Mouse (Mus musculus) limb, embryonic 10.5 days (tissue): ENCODE measurements around the gene Lrriq1. TPM values are rescaled to one million over a fixed set of nuclear protein-coding genes. Genes with fewer than 3 reads are reported as not detected.
A peak's percentile ranks its signal among the peaks of the same experiment; 100 is the strongest.

Source experiments
- DNase-seq: peaks from one replicate; pipeline ENCODE4 v3.0.0-alpha.2; 2017; ENCODE audit warnings: low spot score
- H3K27ac ChIP-seq: fragments of 300-500 bp; sonication (generic); 2 replicates; pipeline ENCODE4 v1.5.1; 2016; ENCODE audit warnings: mild to moderate bottlenecking
- H3K27me3 ChIP-seq: fragments of 300-500 bp; sonication (generic); 2 replicates; pipeline ENCODE4 v1.6.1; 2016; ENCODE audit warnings: low read depth, mild to moderate bottlenecking; ENCODE audit not compliant: poor library complexity, severe bottlenecking
- H3K36me3 ChIP-seq: fragments of 300-500 bp; sonication (generic); 2 replicates; pipeline ENCODE4 v1.6.1; 2016; ENCODE audit warnings: mild to moderate bottlenecking, moderate library complexity
- H3K4me1 ChIP-seq: fragments of 300-500 bp; sonication (generic); 2 replicates; pipeline ENCODE4 v1.6.1; 2016
- H3K4me3 ChIP-seq: fragments of 300-500 bp; sonication (generic); 2 replicates; pipeline ENCODE4 v1.5.1; 2016; ENCODE audit warnings: mild to moderate bottlenecking, moderate library complexity
- H3K9me3 ChIP-seq: fragments of 300-500 bp; sonication (generic); replicated peaks from 2 replicates; pipeline ENCODE4 v1.6.1; 2016; ENCODE audit warnings: mild to moderate bottlenecking
- whole genome bisulfite sequencing: fragments of 180-500 bp; shearing (Covaris S2); methylation state at CpG from one replicate; pipeline ENCODE4 v1.1.7; 2016; 5-methylcytosine and 5-hydroxymethylcytosine counted together
- polyA plus RNA-seq: library from polyadenylated mRNA; unstranded; fragments of >200 nt; fragmentation: Nextera tagmentation; extraction: Ambion mirVana; gene quantifications from 2 replicates; pipeline ENCODE4 v1.2.1, GENCODE M21; 2016

The Lrriq1 gene
- polyA plus RNA-seq, 1 experiment from 2014 or later = 0.49 TPM

DNA sequence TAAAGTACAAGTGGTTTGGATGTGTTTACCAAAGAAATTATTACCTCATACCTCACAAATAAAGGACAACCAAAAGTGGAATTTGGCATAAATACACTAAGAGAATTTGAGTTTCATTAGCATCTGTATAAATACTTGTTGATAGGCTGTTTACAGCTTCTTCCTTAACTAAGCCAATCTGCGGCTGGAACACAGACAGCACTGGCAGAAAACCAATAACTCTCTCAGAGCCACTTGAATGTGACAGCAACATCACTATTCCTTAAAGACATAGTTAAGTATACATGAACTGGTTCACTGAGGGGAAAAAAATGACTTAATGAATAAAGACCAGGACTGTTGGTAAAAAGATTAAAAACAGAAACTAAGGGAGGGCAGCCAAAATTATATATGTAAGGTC lies 150.0 kb downstream of the Lrriq1 start:
- H3K4me3 ChIP-seq = no peak overlapping the region
- 43% methylated on average over 1 of the region's 1 CpGs for WGBS
- H3K4me1 ChIP-seq = no peaks in the 10 kb centered on the region
- no peak for DNase-seq
- no peak overlapping the region for H3K27ac ChIP-seq
- H3K36me3 ChIP-seq = no peaks in the 10 kb centered on the region
- H3K9me3 ChIP-seq = no peaks in the 10 kb centered on the region
- no peaks in the 10 kb centered on the region for H3K27me3 ChIP-seq

DNA sequence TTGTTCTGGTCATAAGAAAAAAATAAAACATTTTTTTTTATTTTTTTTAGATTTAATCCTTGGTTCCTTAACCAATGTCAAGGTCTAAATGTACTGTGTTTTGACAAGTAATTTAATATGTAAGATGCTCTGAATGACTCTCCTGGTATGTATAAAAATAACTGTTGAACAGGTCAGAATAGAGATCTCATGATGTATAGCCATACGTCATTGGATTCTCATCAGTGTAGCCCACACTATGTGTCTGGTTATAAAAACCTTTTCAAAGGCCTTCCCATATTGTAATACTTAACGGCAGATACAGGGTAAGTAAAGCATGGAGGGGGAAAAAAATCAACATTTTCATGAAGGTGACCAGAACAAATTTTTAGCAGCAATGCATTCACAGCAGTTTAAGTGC lies 186.5 kb downstream of the Lrriq1 start:
- Histone ChIP-seq H3K4me3 (no peak overlapping the region), H3K36me3 (no peaks in the 10 kb centered on the region), H3K27me3 (no peaks in the 10 kb centered on the region), H3K9me3 (no peaks in the 10 kb centered on the region), H3K27ac (no peak overlapping the region), H3K4me1 (no peaks in the 10 kb centered on the region)
- no peak for DNase-seq
- WGBS = 89% methylated on average over 2 of the region's 2 CpGs

DNA sequence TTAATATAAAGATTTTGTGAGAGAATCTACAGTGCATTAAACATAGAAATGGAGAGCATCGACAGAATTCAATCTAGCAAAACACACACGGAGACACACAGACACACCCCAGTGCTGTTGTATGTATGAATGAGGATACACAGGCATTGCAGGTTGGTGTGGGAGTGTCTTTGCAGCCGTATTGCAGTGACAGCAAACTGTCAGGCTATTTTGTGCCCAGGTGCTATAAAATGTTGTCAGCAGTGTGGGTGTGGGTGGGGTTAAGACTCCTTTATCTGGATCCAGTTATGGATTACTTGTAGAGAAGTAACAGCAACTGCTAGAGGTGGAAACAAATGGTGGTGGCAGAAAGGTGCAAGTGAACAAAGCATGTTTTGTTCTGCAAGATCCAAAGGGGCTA lies 189.5 kb downstream of the Lrriq1 start:
- Histone ChIP-seq H3K36me3 (no peaks in the 10 kb centered on the region), H3K9me3 (no peaks in the 10 kb centered on the region), H3K4me3 (no peak overlapping the region), H3K27ac (no peak overlapping the region), H3K4me1 (no peaks in the 10 kb centered on the region), H3K27me3 (no peaks in the 10 kb centered on the region)
- DNase-seq = no peak
- WGBS = 58% methylated on average over 3 of the region's 3 CpGs

DNA sequence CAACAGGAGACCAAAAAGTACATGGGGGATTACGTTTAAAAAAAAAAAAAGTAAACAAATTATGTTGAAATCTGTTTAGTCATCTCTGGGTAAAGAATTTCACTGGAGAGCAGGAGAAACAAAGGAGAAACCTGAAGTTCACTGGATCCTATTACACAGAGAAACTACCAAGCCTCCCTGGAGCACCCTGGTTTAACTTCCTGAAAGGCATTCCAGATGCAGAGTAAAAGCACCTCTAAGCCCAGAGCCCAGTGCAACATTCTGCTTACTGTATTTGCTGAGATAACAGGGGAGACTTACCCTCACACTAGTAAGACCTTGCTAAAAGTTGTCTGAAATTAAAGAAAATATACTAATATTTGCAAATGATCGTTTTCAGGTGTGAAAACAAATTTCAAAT lies 191.1 kb downstream of the Lrriq1 start:
- 63% methylated on average over 2 of the region's 2 CpGs for WGBS
- H3K4me1 ChIP-seq = no peaks in the 10 kb centered on the region

DNA sequence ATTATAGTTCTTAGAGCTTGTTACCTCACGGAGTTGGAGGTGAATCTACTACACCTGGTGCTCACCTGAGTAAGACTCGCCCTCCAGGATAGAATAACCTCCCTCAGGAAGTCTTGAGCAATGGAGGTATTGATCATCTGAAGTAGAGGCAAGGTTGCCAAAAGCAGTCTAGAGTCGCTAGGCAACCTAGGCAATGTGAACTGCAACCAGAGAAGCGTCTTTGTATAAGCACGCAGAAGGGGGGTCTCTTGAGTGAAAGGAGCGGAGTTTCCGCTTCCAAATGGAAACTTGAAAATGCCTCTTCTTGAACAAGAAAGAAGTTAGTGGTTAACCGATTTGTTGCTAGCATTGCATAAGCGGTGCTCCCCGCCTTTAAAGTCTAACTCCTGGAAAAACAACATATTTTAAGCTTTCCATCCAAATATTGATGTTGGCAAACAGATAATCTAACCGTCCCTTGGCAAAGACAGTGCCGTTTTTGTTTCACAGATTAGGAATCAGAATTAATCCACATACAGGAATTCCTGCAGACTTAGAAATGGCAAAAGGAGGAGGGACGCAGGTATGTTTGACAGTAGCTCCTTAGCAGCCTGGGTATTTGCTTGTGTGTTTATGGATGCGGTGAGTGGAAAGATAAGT lies 201.0 kb downstream of the Lrriq1 start:
- Histone ChIP-seq H3K4me3 (no peak overlapping the region), H3K27me3 (peaks cover 67% of the 10 kb centered on the region)
- no peak for DNase-seq

More for the DNA sequence above, 191.1 kb downstream of the Lrriq1 start:
- H3K36me3 ChIP-seq = no peaks in the 10 kb centered on the region
- no peak overlapping the region for H3K27ac ChIP-seq
- H3K4me3 ChIP-seq = no peak overlapping the region
- DNase-seq = no peak
- H3K9me3 ChIP-seq = no peaks in the 10 kb centered on the region
- H3K27me3 ChIP-seq = no peaks in the 10 kb centered on the region

DNA sequence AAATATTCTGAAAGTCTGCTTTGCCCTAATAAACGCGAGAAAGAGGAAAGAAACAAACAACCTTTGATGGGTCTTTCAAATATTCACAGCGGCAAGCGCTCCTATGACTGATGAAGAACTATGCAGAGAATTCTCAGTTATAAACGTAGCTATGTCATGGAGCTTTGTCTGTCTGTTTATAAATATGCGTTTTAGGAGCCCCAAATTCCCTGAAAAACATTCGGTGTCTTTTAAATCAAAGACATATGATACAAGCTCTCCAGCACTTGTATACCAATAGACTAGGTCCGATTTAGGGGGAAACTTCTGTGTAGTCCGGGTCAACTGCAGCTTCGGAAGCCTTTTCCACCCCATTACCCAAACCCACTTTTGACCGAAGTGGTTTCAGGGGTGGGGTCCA lies 205.2 kb downstream of the Lrriq1 start:
- Histone ChIP-seq H3K4me1 (peaks cover 42% of the 10 kb centered on the region), H3K9me3 (no peaks in the 10 kb centered on the region), H3K27me3 (peaks cover 79% of the 10 kb centered on the region), H3K4me3 (no peak overlapping the region), H3K36me3 (no peaks in the 10 kb centered on the region), H3K27ac (no peak overlapping the region)
- 3% methylated on average over 11 of the region's 11 CpGs for WGBS
- DNase-seq = no peak

More for the DNA sequence above, 201.0 kb downstream of the Lrriq1 start:
- no peak overlapping the region for H3K27ac ChIP-seq
- no peaks in the 10 kb centered on the region for H3K9me3 ChIP-seq
- H3K36me3 ChIP-seq = no peaks in the 10 kb centered on the region
- 3% methylated on average over 14 of the region's 14 CpGs for WGBS
- peaks cover 10% of the 10 kb centered on the region for H3K4me1 ChIP-seq

DNA sequence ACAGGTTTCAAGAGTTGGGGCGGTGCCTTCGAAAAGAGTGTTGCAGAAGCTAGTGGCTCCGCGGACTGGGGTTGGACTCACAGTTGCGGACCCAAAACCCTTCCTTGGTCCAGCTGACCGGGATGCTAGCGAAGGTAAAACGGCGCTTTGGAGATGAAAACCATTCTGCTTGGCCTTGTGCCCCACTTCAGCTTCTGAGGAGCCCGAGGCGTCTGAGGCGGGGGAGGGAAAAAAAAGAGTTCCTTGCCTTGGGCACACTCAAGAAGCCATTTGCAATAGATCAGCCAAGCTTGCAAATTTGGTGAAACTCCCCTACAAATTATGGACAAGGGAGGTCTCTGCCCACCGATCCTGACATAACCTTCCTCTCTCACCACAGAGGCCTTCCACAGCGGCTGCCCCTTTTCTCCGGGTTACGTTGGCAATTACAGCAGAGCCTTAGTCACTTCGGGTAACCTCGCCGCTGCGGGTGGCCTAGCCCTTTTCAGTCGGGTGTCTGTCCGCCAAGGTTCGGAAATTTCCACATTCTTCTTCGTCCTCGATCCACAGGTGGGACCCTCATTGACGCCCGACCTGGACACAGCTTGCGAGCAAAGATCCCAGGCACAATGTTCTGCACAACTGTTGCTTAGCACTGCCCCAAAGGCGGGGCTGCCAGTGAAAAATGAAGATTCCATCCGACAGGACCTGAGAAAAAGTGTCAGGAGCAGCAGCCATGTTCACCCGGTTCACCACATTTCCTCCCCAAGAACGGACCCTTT lies 206.2 kb downstream of the Lrriq1 start, which contains the start of gene Alx1:
Gene Alx1 (minus strand): TSS at position 486 of the 761 bp plus-strand sequence.
- DNase-seq = peak; percentile 63
- no peaks in the 10 kb centered on the region for H3K9me3 ChIP-seq
- H3K27ac ChIP-seq = peak within 1 kb of the TSS; percentile 83
- WGBS = 2% methylated on average over 32 of the region's 32 CpGs
- H3K36me3 ChIP-seq = no peaks in the 10 kb centered on the region
- H3K27me3 ChIP-seq = peaks cover 73% of the 10 kb centered on the region
- peaks cover 38% of the 10 kb centered on the region for H3K4me1 ChIP-seq
- H3K4me3 ChIP-seq = peak within 1 kb of the TSS; percentile 58

DNA sequence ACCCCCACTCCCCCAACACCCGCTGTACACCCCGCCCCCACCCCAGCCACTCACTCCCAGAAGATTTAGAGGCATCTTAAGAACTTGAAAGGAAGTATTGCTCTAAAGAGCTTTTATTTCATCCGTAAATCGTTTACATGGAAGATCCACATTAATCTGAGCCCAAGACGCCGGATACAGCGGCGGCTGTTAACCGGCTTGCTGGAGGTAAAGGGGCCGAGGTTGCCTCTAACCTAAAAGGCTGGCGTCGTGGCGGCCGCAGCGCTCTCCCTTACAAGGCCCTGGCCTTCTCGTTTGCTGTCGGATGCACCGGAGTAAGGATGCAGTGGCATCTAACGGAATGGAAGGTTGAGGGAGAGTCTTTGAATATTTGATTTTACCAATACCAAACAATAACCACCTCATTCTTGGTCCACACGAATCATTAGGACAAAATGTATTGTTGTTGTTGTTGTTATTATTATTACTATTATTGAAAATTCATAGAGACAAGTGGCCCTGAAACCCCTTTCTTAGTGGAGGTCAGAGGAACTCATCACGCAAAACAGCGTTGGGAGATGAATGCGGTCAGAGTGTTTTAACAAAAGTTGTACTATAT lies 206.9 kb downstream of the Lrriq1 start:
- under 1% methylated on average over 23 of the region's 23 CpGs for WGBS
- Histone ChIP-seq H3K9me3 (no peaks in the 10 kb centered on the region), H3K27ac (peak overlapping the region; percentile 83), H3K27me3 (peaks cover 68% of the 10 kb centered on the region), H3K4me3 (peak overlapping the region; percentile 58), H3K4me1 (peaks cover 38% of the 10 kb centered on the region), H3K36me3 (no peaks in the 10 kb centered on the region)
- DNase-seq = peak; percentile 56

DNA sequence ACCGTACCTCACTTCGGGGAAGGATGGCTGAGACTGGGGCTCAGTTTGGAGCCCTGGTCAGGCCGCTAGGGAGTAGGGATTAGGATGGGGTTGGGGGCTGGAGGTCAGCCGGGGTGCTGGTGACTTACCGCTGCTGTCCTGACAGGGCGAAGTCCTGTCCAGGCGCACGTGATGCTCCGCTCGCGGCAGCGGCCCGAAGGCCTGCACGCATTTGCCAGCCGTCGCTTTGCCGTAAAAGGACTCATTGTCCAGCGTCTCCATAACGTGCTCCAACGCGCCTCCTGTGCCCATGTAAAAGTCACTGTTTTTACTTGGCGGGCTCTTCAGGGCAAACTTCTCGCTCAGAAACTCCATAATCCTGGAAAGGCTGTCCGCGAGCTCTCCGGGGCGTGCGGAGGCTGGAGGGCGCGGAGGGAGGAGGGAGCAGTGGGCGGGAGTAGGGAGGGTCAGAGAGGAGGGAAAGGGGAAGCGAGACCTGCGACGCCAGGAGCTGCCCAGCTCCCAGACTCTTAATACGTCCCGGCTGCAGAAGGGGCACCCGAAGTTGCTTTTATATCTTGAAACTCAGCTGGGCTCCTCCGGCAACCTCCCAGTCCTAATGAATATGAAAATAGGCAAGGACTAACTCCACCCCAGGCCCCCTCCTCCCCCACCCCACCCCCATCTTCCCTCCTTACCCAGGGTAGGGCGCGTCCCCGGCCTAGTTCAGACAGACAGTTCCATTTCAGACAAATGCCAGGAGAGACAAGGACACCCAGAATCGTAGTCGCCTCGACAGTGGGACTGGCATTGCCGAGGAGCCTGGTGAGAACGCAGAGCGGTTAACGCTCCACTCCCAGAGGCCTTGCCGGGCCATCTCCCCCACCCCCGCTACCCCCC lies 207.6 kb downstream of the Lrriq1 start:
- H3K27me3 ChIP-seq = peaks cover 61% of the 10 kb centered on the region
- H3K36me3 ChIP-seq = no peaks in the 10 kb centered on the region
- no peaks in the 10 kb centered on the region for H3K9me3 ChIP-seq
- peaks cover 38% of the 10 kb centered on the region for H3K4me1 ChIP-seq
- H3K4me3 ChIP-seq = peak overlapping the region; percentile 58
- under 1% methylated on average over 49 of the region's 50 CpGs for WGBS
- peak; percentile 82 for DNase-seq
- H3K27ac ChIP-seq = peak overlapping the region; percentile 83

DNA sequence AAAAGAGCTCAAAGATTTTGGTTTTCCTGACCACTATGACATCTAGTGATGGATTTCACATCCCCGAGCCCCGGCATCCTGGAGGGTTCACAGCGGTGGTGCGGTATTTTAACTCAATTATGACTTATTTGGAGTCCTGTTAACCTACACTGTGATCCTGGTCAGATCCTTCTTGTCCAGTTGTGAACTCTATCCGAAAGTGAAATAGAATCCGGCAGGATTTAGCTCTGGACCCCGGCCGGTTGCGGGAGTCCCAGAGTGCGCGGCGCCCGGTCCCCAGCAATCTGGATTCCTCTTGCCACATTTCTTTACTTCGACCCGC lies 208.2 kb downstream of the Lrriq1 start:
- under 1% methylated on average over 15 of the region's 15 CpGs for WGBS
- peak overlapping the region; percentile 58 for H3K4me3 ChIP-seq
- H3K27ac ChIP-seq = peak overlapping the region; percentile 83
- H3K9me3 ChIP-seq = no peaks in the 10 kb centered on the region
- peaks cover 38% of the 10 kb centered on the region for H3K4me1 ChIP-seq
- DNase-seq = no peak
- no peaks in the 10 kb centered on the region for H3K36me3 ChIP-seq
- H3K27me3 ChIP-seq = peaks cover 55% of the 10 kb centered on the region

DNA sequence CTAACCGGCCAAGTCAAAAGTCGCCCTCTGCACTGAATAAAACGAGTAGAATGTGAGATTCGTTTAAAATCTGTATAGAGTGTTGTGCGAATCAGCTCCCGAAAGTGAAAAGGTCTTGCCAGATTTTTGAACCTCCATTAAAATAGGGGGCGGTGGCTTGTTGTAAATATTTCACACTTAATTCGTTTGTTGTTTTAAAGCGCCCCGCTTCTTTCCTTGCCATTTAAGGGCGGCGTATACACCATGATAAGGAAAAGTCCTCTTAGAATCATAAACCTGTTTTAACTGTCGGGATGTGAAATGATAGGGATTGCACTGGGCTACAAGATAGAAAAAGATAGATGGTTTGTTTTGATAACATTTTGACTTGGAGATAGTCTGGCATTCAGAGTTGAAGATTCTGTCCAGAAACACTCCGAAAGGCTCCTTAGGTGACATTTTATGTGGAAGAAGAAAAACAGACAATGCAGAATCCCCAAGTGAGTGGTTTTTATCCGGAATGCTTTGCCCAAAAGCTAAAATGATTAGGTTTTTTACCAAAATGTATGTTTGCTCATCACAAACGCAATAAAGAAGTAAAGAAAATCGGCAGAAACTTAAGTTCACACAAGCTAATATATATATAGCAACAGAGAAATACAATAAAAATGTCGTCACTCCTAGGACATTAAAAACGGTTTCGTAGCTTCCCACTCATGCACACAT lies 208.7 kb downstream of the Lrriq1 start:
- Histone ChIP-seq H3K36me3 (no peaks in the 10 kb centered on the region), H3K4me3 (peak overlapping the region; percentile 58), H3K9me3 (no peaks in the 10 kb centered on the region), H3K27me3 (peaks cover 50% of the 10 kb centered on the region), H3K4me1 (peaks cover 38% of the 10 kb centered on the region), H3K27ac (no peak overlapping the region)
- no peak for DNase-seq
- under 1% methylated on average over 20 of the region's 20 CpGs for WGBS

DNA sequence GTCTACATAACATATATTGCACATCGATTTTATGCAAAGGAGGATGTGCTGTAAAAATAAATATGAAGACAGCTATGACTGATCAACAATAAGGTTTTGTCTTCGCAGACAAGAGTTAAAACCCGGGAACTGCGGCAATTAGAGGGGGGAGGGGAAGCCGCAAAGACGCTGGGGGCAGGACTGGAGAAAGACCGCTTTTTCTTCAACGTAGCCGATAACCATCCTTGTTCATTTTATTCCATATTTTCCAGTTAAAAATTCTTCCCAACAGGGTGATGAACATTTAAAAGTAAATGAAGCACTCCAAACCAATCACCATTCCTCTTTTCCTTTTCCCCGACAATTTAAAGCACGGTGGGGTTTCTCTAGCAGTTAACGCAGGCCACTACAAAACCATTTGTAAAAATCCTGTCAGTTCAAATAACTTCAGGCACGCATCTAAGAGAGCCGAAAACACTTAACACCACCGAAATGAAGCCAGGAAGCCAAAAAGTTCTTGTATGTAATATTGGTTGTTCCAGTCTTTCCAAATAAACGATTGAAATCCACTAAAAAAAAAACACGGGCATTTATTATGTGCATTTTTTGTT lies 209.4 kb downstream of the Lrriq1 start:
- Histone ChIP-seq H3K4me3 (peak overlapping the region; percentile 58), H3K9me3 (no peaks in the 10 kb centered on the region), H3K36me3 (no peaks in the 10 kb centered on the region), H3K27ac (no peak overlapping the region; the same call in 1 of the 2 replicates), H3K27me3 (peaks cover 43% of the 10 kb centered on the region), H3K4me1 (peaks cover 38% of the 10 kb centered on the region)
- DNase-seq = no peak
- under 1% methylated on average over 17 of the region's 17 CpGs for WGBS
